Mouse (Mus musculus) lung, embryonic 14.5 days (tissue): ENCODE results near the gene Ndn. TPM values are rescaled to one million over a fixed set of nuclear protein-coding genes. Genes with fewer than 3 reads are reported as not detected.
A peak's percentile ranks its signal among the peaks of the same experiment; 100 is the strongest.

ENCODE experiments used
- ATAC-seq: fragments of 200-750 bp; cut with Nextera tagmentation; 2 replicates; pipeline ENCODE4 v1.8.0; 2017; ENCODE audit warnings: mild to moderate bottlenecking, moderate TSS enrichment, moderate library complexity; ENCODE audit not compliant: insufficient read depth
- DNase-seq: peaks from one replicate; pipeline ENCODE4 v3.0.0-alpha.2; 2015
- H3K27ac ChIP-seq: fragments of 300-500 bp; sonication (generic); 2 replicates; pipeline ENCODE4 v1.5.1; 2014; ENCODE audit warnings: low read depth, mild to moderate bottlenecking, moderate library complexity
- H3K27me3 ChIP-seq: fragments of 300-500 bp; sonication (generic); 2 replicates; pipeline ENCODE4 v1.6.1; 2014; ENCODE audit warnings: low read length, control low read depth; ENCODE audit not compliant: insufficient read depth
- H3K36me3 ChIP-seq: fragments of 300-500 bp; sonication (generic); 2 replicates; pipeline ENCODE4 v1.6.1; 2014; ENCODE audit warnings: control low read depth; ENCODE audit not compliant: insufficient read depth
- H3K4me1 ChIP-seq: fragments of 300-500 bp; sonication (generic); 2 replicates; pipeline ENCODE4 v1.6.1; 2014; ENCODE audit warnings: antibody characterized with exemption, control low read depth; ENCODE audit not compliant: insufficient read depth
- H3K4me2 ChIP-seq: fragments of 300-500 bp; sonication (generic); 2 replicates; pipeline ENCODE4 v1.6.1; 2014; ENCODE audit warnings: mild to moderate bottlenecking
- H3K4me3 ChIP-seq: fragments of 300-500 bp; sonication (generic); 2 replicates; pipeline ENCODE4 v1.5.1; 2014; ENCODE audit warnings: low read depth, low read length
- H3K9ac ChIP-seq: fragments of 300-500 bp; sonication (generic); 2 replicates; pipeline ENCODE4 v1.6.1; 2014
- H3K9me3 ChIP-seq: fragments of 300-500 bp; sonication (generic); 2 replicates; pipeline ENCODE4 v1.6.1; 2016; ENCODE audit warnings: low read depth, low read length, control low read depth
- CTCF ChIP-seq: IDR thresholded peaks from 2 replicates; pipeline ENCODE4 v1.5.1; 2016; ENCODE audit warnings: antibody characterized with exemption, low read depth
- WGBS: fragments of 180-500 bp; shearing (Covaris S2); extraction: QIAGEN DNeasy Blood & Tissue Kit; methylation state at CpG from one replicate; pipeline ENCODE4 v1.1.7; 2014; 5-methylcytosine and 5-hydroxymethylcytosine counted together
- polyA plus RNA-seq: library from polyadenylated mRNA; unstranded; fragments of >200 nt; fragmentation: Nextera tagmentation; extraction: Ambion mirVana; gene quantifications from 2 replicates; pipeline ENCODE4 v1.2.1, GENCODE M21; 2014

Ndn gene
- polyA plus RNA-seq, 1 experiment from 2014 or later, result 78.8 TPM

DNA sequence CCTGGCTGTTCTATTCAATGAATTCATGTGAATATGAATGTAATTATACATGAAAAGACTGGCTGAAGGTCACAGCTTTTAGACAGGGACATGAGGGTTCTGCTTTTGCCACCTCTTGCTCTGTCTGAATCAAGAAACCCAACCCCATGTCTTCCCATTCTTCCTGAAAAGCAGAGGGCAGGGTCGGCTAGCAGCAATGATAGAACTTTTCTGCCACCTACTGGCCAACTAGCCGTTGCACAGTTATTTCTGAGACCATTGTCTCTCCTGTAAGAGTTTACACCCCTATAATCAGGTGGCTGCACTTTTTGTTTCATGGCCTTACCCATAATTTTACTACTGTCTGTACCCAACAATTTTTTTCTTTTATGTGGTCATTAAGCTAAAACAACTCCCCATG is 36.0 kb downstream of the Ndn start:
- WGBS, result 0% methylated on average over 2 of the region's 2 CpGs
- no peak overlapping the region for H3K27ac ChIP-seq
- H3K9ac ChIP-seq, result no peak overlapping the region
- no peaks in the 10 kb centered on the region for H3K9me3 ChIP-seq
- DNase-seq (peak; percentile 73), ATAC-seq (peak; percentile 56; the same call in 1 of the 2 replicates)
- H3K4me2 ChIP-seq, result no peak overlapping the region
- no peaks in the 10 kb centered on the region for H3K36me3 ChIP-seq
- no peak overlapping the region for H3K4me3 ChIP-seq
- H3K27me3 ChIP-seq, result no peaks in the 10 kb centered on the region
- H3K4me1 ChIP-seq, result no peaks in the 10 kb centered on the region
- peak; percentile 71 for TF ChIP-seq CTCF

DNA sequence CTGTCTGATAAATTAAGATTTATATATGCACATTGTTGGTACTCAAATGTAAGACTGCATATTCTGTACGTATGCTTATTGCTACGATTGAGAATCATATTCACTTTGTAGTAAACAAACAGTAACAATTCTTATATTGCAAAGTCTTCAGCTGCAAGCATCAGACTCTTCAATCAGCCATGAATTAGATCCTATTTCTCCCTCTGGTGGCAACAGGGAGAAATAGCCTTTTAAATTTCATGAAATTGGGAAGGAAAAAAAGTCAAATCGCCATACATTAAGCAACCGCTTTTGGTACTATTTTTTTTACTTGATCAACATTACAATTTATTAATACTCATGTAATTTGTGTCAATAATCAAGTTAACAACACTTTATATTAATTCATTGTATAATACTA is 41.9 kb downstream of the Ndn start:
- DNase-seq (peak; percentile 37), ATAC-seq (no peak)
- WGBS, result 44% methylated on average over 4 of the region's 4 CpGs
- peak; percentile 30 for TF ChIP-seq CTCF
- H3K9ac ChIP-seq, result no peak overlapping the region
- H3K4me2 ChIP-seq, result no peak overlapping the region
- H3K4me3 ChIP-seq, result no peak overlapping the region
- no peaks in the 10 kb centered on the region for H3K9me3 ChIP-seq
- no peaks in the 10 kb centered on the region for H3K36me3 ChIP-seq
- H3K27me3 ChIP-seq, result no peaks in the 10 kb centered on the region
- no peak overlapping the region for H3K27ac ChIP-seq
- no peaks in the 10 kb centered on the region for H3K4me1 ChIP-seq

DNA sequence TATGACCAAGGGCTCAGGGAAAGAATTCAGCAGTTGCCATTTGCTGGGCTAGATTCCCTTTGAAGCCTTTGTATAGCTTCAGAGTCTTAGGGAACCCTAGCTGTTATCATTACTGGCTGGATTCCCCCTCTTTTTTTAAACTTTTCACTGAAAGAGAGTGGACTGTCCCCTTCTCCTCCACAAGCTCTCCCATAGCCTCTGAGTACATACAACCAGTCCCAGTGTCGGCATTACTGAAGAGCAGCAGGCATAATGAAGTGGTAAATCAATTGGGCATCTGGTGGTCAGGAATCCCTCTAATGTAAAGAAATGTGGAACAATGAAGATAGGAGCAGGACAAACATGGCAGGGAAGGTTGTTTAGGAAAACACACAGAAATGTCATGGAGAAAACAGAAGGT is 45.8 kb downstream of the Ndn start:
- H3K9me3 ChIP-seq, result no peaks in the 10 kb centered on the region
- H3K36me3 ChIP-seq, result no peaks in the 10 kb centered on the region
- ATAC-seq (no peak), DNase-seq (no peak)
- no peak overlapping the region for H3K27ac ChIP-seq
- no peaks in the 10 kb centered on the region for H3K4me1 ChIP-seq
- H3K4me3 ChIP-seq, result no peak overlapping the region
- no peak for TF ChIP-seq CTCF
- H3K9ac ChIP-seq, result no peak overlapping the region
- H3K27me3 ChIP-seq, result no peaks in the 10 kb centered on the region
- 48% methylated on average over 1 of the region's 1 CpGs for WGBS
- no peak overlapping the region for H3K4me2 ChIP-seq

Other genes starting within 250 kb of the Ndn start
- 2.1 and 2.5 TPM in 2 replicates for gene Magel2, start 30.4 kb downstream of the Ndn start, polyA plus RNA-seq
- 4.6 and 5.1 TPM in 2 replicates for gene Mkrn3, start 73.6 kb downstream of the Ndn start, polyA plus RNA-seq
- gene Peg12, start 117.9 kb downstream of the Ndn start, polyA plus RNA-seq, result 38.2 and 39.8 TPM in 2 replicates